Mouse (Mus musculus) hindbrain, embryonic 11.5 days (tissue): ENCODE measurements at regions not wholly inside any gene's neighbourhood (a gene's known extent, or its start where the extent isn't known, plus 50 kb on each side); places are given as distances from the start of the nearest gene placed in this dataset.

Source experiments
- ATAC-seq: fragments of 200-750 bp; cut with Nextera tagmentation; 2 replicates; pipeline ENCODE4 v1.8.0; 2017; ENCODE audit warnings: mild to moderate bottlenecking, moderate TSS enrichment, moderate library complexity; ENCODE audit not compliant: low FRiP score
- DNase-seq: peaks from one replicate; pipeline ENCODE4 v3.0.0-alpha.2; 2015; ENCODE audit warnings: low spot score
- H3K27ac ChIP-seq: fragments of 300-500 bp; sonication (generic); 2 replicates; pipeline ENCODE4 v1.5.1; 2014; ENCODE audit warnings: mild to moderate bottlenecking, low read depth, low read length
- H3K27me3 ChIP-seq: fragments of 300-500 bp; sonication (generic); 2 replicates; pipeline ENCODE4 v1.6.1; 2014; ENCODE audit warnings: mild to moderate bottlenecking, low read length, moderate library complexity, mixed read lengths; ENCODE audit not compliant: control insufficient read depth, insufficient read depth
- H3K36me3 ChIP-seq: fragments of 300-500 bp; sonication (generic); 2 replicates; pipeline ENCODE4 v1.6.1; 2014; ENCODE audit warnings: mild to moderate bottlenecking, low read length, moderate library complexity, mixed read lengths; ENCODE audit not compliant: control insufficient read depth, insufficient read depth
- H3K4me1 ChIP-seq: fragments of 300-500 bp; sonication (generic); replicated peaks from 2 replicates; pipeline ENCODE4 v1.6.1; 2014; ENCODE audit warnings: low read length, mixed read lengths; ENCODE audit not compliant: control insufficient read depth, insufficient read depth
- H3K4me2 ChIP-seq: fragments of 300-500 bp; sonication (generic); replicated peaks from 2 replicates; pipeline ENCODE4 v1.6.1; 2014; ENCODE audit warnings: mild to moderate bottlenecking, low read depth, low read length
- H3K4me3 ChIP-seq: fragments of 300-500 bp; sonication (generic); 2 replicates; pipeline ENCODE4 v1.5.1; 2014; ENCODE audit warnings: low read depth, low read length
- H3K9ac ChIP-seq: fragments of 300-500 bp; sonication (generic); 2 replicates; pipeline ENCODE4 v1.6.1; 2014; ENCODE audit warnings: low read depth, low read length
- H3K9me3 ChIP-seq: fragments of 300-500 bp; sonication (generic); 2 replicates; pipeline ENCODE4 v1.6.1; 2016; ENCODE audit warnings: low read length; ENCODE audit not compliant: control insufficient read depth
- WGBS: fragments of 180-500 bp; shearing (Covaris S2); extraction: QIAGEN DNeasy Blood & Tissue Kit; methylation state at CpG from one replicate; pipeline ENCODE4 v1.1.7; 2014; 5-methylcytosine and 5-hydroxymethylcytosine counted together

DNA sequence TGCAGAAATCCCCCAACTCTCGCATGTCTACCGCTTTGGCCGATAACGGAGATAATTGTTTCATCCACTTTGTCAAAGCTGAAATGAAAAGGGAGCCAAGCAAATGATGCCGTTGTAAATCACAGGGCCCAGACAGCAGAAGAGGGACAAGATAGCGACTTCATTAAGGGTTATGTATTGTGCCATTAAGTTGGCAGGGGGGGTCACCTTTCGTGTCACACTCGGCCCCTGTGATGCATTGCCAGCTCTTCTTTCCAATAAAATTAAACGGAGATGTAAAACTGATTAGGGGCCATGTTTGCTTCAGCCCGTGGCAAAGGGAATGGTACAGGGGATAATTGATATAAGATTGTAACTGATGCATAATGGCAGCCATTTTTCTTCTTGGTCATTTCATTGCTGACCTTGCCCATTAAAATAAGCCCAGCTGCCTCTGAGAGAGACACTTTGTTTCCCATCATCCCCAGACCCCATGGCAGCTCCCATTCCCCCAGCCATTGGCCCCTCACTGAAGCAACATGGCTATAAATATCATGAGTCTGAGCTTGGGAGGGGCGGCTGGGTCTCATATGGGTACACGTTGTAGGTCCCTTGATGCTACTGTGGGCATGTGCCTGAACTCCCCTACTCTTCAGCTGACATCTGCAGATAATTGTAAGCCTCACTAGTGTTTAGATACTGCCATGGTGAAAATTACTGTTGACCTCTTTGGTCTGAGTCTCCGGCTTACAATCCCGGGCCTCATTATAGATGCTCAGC is 313.0 kb downstream of the Gm45692 start:
- H3K9ac ChIP-seq, result no peak overlapping the region
- no peak overlapping the region for H3K4me2 ChIP-seq
- no peak overlapping the region for H3K4me3 ChIP-seq
- H3K9me3 ChIP-seq, result no peaks in the 10 kb centered on the region
- H3K27me3 ChIP-seq, result no peaks in the 10 kb centered on the region
- no peaks in the 10 kb centered on the region for H3K4me1 ChIP-seq
- ATAC-seq (peak; percentile 65), DNase-seq (peak; percentile 14)
- WGBS, result 80% methylated on average over 14 of the region's 14 CpGs
- H3K27ac ChIP-seq, result no peak overlapping the region; the same call in 1 of the 2 replicates
- no peaks in the 10 kb centered on the region for H3K36me3 ChIP-seq

- Histone ChIP-seq H3K4me3 (no peak overlapping the region), H3K4me1 (0 out of 2 replicates have a peak, but pooled peaks cover 3% of the 10 kb centered on the region), H3K27ac (no peak overlapping the region), H3K36me3 (no peaks in the 10 kb centered on the region), H3K4me2 (no peak overlapping the region), H3K9ac (no peak overlapping the region), H3K9me3 (no peaks in the 10 kb centered on the region), H3K27me3 (no peaks in the 10 kb centered on the region)
- WGBS, result 90% methylated on average over 11 of the region's 11 CpGs
- ATAC-seq (no peak), DNase-seq (no peak)
These were observed 316.9 kb downstream of the Gm45692 start for GRCm38 (mm10) chr8:26436236-26436635.

- peak overlapping the region; percentile 51 for H3K27ac ChIP-seq
These were observed 318.2 kb downstream of the Gm45692 start for GRCm38 (mm10) chr8:26437571-26437970.

DNA sequence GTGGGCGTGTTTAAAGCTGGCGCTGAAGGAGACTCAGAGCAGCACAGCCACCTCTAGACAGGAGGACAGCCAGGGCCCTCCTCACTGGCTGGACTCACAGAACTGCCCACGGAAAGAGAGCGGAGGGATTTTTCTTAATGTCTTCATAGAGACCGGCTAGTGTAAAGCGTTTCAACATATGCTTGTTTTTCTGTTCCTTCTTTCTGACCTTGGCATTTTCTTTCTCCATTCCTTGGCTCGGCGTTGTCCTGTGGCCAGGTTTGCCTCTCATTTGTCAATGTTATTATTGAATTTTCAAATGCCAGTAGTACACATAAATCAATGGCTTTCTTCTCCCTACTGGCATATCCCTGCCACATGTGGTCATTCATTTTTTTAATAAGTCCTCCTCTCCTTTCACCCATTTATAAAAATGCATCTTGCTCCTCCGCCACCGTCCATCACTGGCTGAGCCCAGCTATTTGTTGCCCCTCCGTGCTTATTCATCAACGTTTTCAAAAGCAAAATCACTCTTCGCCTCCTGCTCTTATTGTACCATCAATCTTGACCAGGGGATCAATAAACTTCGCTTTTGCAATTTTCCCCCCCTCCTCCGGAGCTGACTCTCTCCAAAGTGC is 319.0 kb downstream of the Gm45692 start:
- peak; percentile 75 for ATAC-seq
- Histone ChIP-seq H3K27me3 (no peaks in the 10 kb centered on the region), H3K27ac (peak overlapping the region; percentile 51), H3K9me3 (no peaks in the 10 kb centered on the region), H3K4me3 (no peak overlapping the region), H3K4me2 (0 out of 2 replicates have a peak overlapping the region, but pooled peaks have one; percentile 25), H3K36me3 (no peaks in the 10 kb centered on the region), H3K9ac (no peak overlapping the region), H3K4me1 (0 out of 2 replicates have a peak, but pooled peaks cover 3% of the 10 kb centered on the region)
- WGBS, result 56% methylated on average over 15 of the region's 15 CpGs
- DNase-seq, result peak; percentile 35

More at GRCm38 (mm10) chr8:26437571-26437970, 318.2 kb downstream of the Gm45692 start:
- no peak for DNase-seq
- Histone ChIP-seq H3K9me3 (no peaks in the 10 kb centered on the region), H3K36me3 (no peaks in the 10 kb centered on the region), H3K4me2 (no peak overlapping the region), H3K4me1 (0 out of 2 replicates have a peak, but pooled peaks cover 3% of the 10 kb centered on the region), H3K9ac (no peak overlapping the region), H3K4me3 (no peak overlapping the region), H3K27me3 (no peaks in the 10 kb centered on the region)
- WGBS, result 67% methylated on average over 3 of the region's 3 CpGs
- no peak for ATAC-seq

DNA sequence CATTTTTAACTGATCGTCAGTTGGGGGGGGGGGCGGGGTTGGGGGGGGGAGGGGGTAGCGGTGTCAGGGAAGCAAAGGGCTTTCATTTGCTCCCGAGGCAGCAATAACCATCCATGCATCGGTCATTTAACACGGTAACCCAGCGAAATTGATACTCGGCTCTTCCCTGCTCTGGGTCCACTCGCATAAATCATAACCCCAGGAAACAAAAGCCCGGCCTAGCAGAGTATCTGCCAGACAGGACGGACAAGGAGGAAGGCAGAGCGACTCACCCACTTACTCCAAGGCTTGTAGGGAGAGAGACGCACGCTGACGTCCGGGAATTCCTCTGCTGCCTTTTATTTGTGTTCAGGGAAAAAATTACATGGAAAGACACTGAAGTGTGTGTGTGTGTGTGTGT is 319.5 kb downstream of the Gm45692 start:
- H3K4me2 ChIP-seq, result 0 out of 2 replicates have a peak overlapping the region, but pooled peaks have one; percentile 25
- 34% methylated on average over 16 of the region's 16 CpGs for WGBS
- H3K27ac ChIP-seq, result peak overlapping the region; percentile 67
- no peaks in the 10 kb centered on the region for H3K9me3 ChIP-seq
- no peak overlapping the region for H3K4me3 ChIP-seq
- ATAC-seq (peak; percentile 65), DNase-seq (peak; percentile 45)
- H3K4me1 ChIP-seq, result 0 out of 2 replicates have a peak, but pooled peaks cover 3% of the 10 kb centered on the region
- H3K27me3 ChIP-seq, result no peaks in the 10 kb centered on the region
- no peaks in the 10 kb centered on the region for H3K36me3 ChIP-seq
- peak overlapping the region; percentile 28; the same call in 1 of the 2 replicates for H3K9ac ChIP-seq

- Histone ChIP-seq H3K36me3 (no peaks in the 10 kb centered on the region), H3K27ac (no peak overlapping the region), H3K4me3 (no peak overlapping the region), H3K4me2 (no peak overlapping the region), H3K9me3 (no peaks in the 10 kb centered on the region), H3K9ac (no peak overlapping the region), H3K27me3 (no peaks in the 10 kb centered on the region), H3K4me1 (0 out of 2 replicates have a peak, but pooled peaks cover 3% of the 10 kb centered on the region)
- WGBS, result 77% methylated on average over 12 of the region's 12 CpGs
- no peak for ATAC-seq
- no peak for DNase-seq
These were observed 322.1 kb downstream of the Gm45692 start for GRCm38 (mm10) chr8:26441268-26442030.

DNA sequence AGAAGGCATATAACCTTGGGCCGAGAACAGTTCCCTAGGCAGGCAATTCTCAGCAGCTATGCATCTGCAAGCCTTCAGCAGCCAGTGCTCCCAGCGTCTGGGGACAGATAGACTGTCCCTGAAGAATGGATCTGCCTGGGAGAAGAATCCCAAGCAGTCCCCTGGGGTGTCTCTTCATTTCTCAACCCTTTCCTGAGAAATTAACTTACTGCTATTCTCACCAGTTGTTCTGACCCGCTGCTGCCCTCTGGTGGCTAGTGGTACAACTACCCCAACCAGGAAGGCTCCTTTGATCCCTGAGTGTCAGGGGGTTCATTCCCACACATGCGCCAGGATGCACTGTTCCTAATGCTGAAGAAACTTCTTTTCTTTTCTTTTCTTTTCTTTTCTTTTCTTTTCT is 323.7 kb downstream of the Gm45692 start:
- Histone ChIP-seq H3K27me3 (no peaks in the 10 kb centered on the region), H3K4me2 (no peak overlapping the region), H3K9me3 (no peaks in the 10 kb centered on the region), H3K9ac (no peak overlapping the region), H3K4me3 (no peak overlapping the region), H3K27ac (no peak overlapping the region), H3K4me1 (no peaks in the 10 kb centered on the region), H3K36me3 (no peaks in the 10 kb centered on the region)
- WGBS, result 43% methylated on average over 4 of the region's 4 CpGs
- ATAC-seq, result no peak
- DNase-seq, result peak; percentile 83

- H3K27ac ChIP-seq, result no peak overlapping the region
- 90% methylated on average over 11 of the region's 11 CpGs for WGBS
- H3K9me3 ChIP-seq, result no peaks in the 10 kb centered on the region
- no peak overlapping the region for H3K4me3 ChIP-seq
- H3K4me1 ChIP-seq, result no peaks in the 10 kb centered on the region
- DNase-seq (no peak), ATAC-seq (no peak)
- H3K36me3 ChIP-seq, result no peaks in the 10 kb centered on the region
- H3K4me2 ChIP-seq, result no peak overlapping the region
- no peak overlapping the region for H3K9ac ChIP-seq
- no peaks in the 10 kb centered on the region for H3K27me3 ChIP-seq
These were observed 324.4 kb downstream of the Gm45692 start for GRCm38 (mm10) chr8:26443735-26444134.
